Mouse (Mus musculus): ENCODE measurements around the gene Crmp1. TPM values are rescaled to one million over a fixed set of nuclear protein-coding genes. Genes with fewer than 3 reads are reported as not detected.
A peak's percentile ranks its signal among the peaks of the same experiment; 100 is the strongest.

Gene Crmp1
- polyA plus RNA-seq, 1 experiment: 207 TPM

GRCm38 (mm10) chr5:37242360-37243168 is 824 bp downstream of the Crmp1 start:
- peaks cover 14% of the 10 kb centered on the region for H3K4me1 ChIP-seq (ENCODE audit: control insufficient read depth, insufficient read depth, low read length)
- H3K27me3 ChIP-seq (ENCODE audit: control insufficient read depth, insufficient read depth, low read length): no peaks in the 10 kb centered on the region
- 10% methylated on average over 44 of the region's 44 CpGs for WGBS
- peak; percentile 65 for DNase-seq
- peak overlapping the region; percentile 8; the same call in 1 of the 2 replicates for H3K27ac ChIP-seq (ENCODE audit: insufficient read depth, low read length)
- TF ChIP-seq CTCF (IDR thresholded peaks at IDR 0.05; ENCODE audit: borderline replicate concordance, insufficient read depth, low read depth, low read length) (no peak), POLR2A (IDR thresholded peaks at IDR 0.05; ENCODE audit: borderline replicate concordance, insufficient read depth, low read length) (no peak)
- H3K4me3 ChIP-seq (replicated peaks; ENCODE audit: insufficient read depth, low read depth, low read length): peak overlapping the region; percentile 55

- 0 out of 2 replicates have a peak overlapping the region, but pooled peaks have one; percentile 8 for H3K27ac ChIP-seq (ENCODE audit: insufficient read depth, low read length)
- 12% methylated on average over 19 of the region's 19 CpGs for WGBS
- H3K4me3 ChIP-seq (replicated peaks; ENCODE audit: insufficient read depth, low read depth, low read length): peak overlapping the region; percentile 55
- H3K27me3 ChIP-seq (ENCODE audit: control insufficient read depth, insufficient read depth, low read length): no peaks in the 10 kb centered on the region
- DNase-seq: peak; percentile 45 to 60
- no peak for TF ChIP-seq POLR2A (IDR thresholded peaks at IDR 0.05; ENCODE audit: borderline replicate concordance, insufficient read depth, low read length)
- no peak for TF ChIP-seq CTCF (IDR thresholded peaks at IDR 0.05; ENCODE audit: borderline replicate concordance, insufficient read depth, low read depth, low read length)
- peaks cover 20% of the 10 kb centered on the region for H3K4me1 ChIP-seq (ENCODE audit: control insufficient read depth, insufficient read depth, low read length)
These were observed 1.6 kb downstream of the Crmp1 start for GRCm38 (mm10) chr5:37243169-37243886.

- DNase-seq: peak; percentile 73 to 75
- Histone ChIP-seq H3K4me3 (replicated peaks; ENCODE audit: insufficient read depth, low read depth, low read length) (peak overlapping the region; percentile 55), H3K27ac (ENCODE audit: insufficient read depth, low read length) (no peak overlapping the region), H3K27me3 (ENCODE audit: control insufficient read depth, insufficient read depth, low read length) (no peaks in the 10 kb centered on the region), H3K4me1 (ENCODE audit: control insufficient read depth, insufficient read depth, low read length) (peaks cover 28% of the 10 kb centered on the region)
- no peak for TF ChIP-seq POLR2A (IDR thresholded peaks at IDR 0.05; ENCODE audit: borderline replicate concordance, insufficient read depth, low read length)
- no peak for TF ChIP-seq CTCF (IDR thresholded peaks at IDR 0.05; ENCODE audit: borderline replicate concordance, insufficient read depth, low read depth, low read length)
- 14% methylated on average over 13 of the region's 13 CpGs for WGBS
These were observed 2.4 kb downstream of the Crmp1 start for GRCm38 (mm10) chr5:37244161-37244560.

GRCm38 (mm10) chr5:37244666-37245242 is 3.0 kb downstream of the Crmp1 start:
- Histone ChIP-seq H3K4me1 (ENCODE audit: control insufficient read depth, insufficient read depth, low read length) (peaks cover 32% of the 10 kb centered on the region), H3K27me3 (ENCODE audit: control insufficient read depth, insufficient read depth, low read length) (no peaks in the 10 kb centered on the region), H3K4me3 (replicated peaks; ENCODE audit: insufficient read depth, low read depth, low read length) (no peak overlapping the region), H3K27ac (ENCODE audit: insufficient read depth, low read length) (no peak overlapping the region)
- TF ChIP-seq POLR2A (IDR thresholded peaks at IDR 0.05; ENCODE audit: borderline replicate concordance, insufficient read depth, low read length) (no peak), CTCF (IDR thresholded peaks at IDR 0.05; ENCODE audit: borderline replicate concordance, insufficient read depth, low read depth, low read length) (no peak)
- peak in 1 of 2 experiments; percentile 28 for DNase-seq
- 33% methylated on average over 9 of the region's 9 CpGs for WGBS

- Histone ChIP-seq H3K4me3 (replicated peaks; ENCODE audit: insufficient read depth, low read depth, low read length) (peak overlapping the region; percentile 80), H3K4me1 (ENCODE audit: control insufficient read depth, insufficient read depth, low read length) (peaks cover 33% of the 10 kb centered on the region), H3K27ac (ENCODE audit: insufficient read depth, low read length) (peak overlapping the region; percentile 93), H3K27me3 (ENCODE audit: control insufficient read depth, insufficient read depth, low read length) (no peaks in the 10 kb centered on the region)
- under 1% methylated on average over 42 of the region's 42 CpGs for WGBS
- peak; percentile 83 to 86 for DNase-seq
- peak; percentile 48; the same call in 1 of the 2 replicates for TF ChIP-seq POLR2A (IDR thresholded peaks at IDR 0.05; ENCODE audit: borderline replicate concordance, insufficient read depth, low read length)
- 0 out of 2 replicates have a peak, but pooled peaks have one; percentile 18 for TF ChIP-seq CTCF (IDR thresholded peaks at IDR 0.05; ENCODE audit: borderline replicate concordance, insufficient read depth, low read depth, low read length)
These were observed 3.9 kb downstream of the Crmp1 start for GRCm38 (mm10) chr5:37245651-37246050.

- WGBS: 2% methylated on average over 36 of the region's 37 CpGs
- DNase-seq: peak; percentile 52 to 60
These were observed 4.6 kb downstream of the Crmp1 start for GRCm38 (mm10) chr5:37246138-37246910.

GRCm38 (mm10) chr5:37247456-37247855 is 5.7 kb downstream of the Crmp1 start:
- H3K4me3 ChIP-seq (replicated peaks; ENCODE audit: insufficient read depth, low read depth, low read length): peak overlapping the region; percentile 64
- no peaks in the 10 kb centered on the region for H3K27me3 ChIP-seq (ENCODE audit: control insufficient read depth, insufficient read depth, low read length)
- peak overlapping the region; percentile 80 for H3K27ac ChIP-seq (ENCODE audit: insufficient read depth, low read length)
- DNase-seq: peak; percentile 77 to 89
- H3K4me1 ChIP-seq (ENCODE audit: control insufficient read depth, insufficient read depth, low read length): peaks cover 44% of the 10 kb centered on the region
- no peak for TF ChIP-seq CTCF (IDR thresholded peaks at IDR 0.05; ENCODE audit: borderline replicate concordance, insufficient read depth, low read depth, low read length)
- peak; percentile 19; the same call in 1 of the 2 replicates for TF ChIP-seq POLR2A (IDR thresholded peaks at IDR 0.05; ENCODE audit: borderline replicate concordance, insufficient read depth, low read length)
- WGBS: 3% methylated on average over 4 of the region's 4 CpGs

More at GRCm38 (mm10) chr5:37246138-37246910, 4.6 kb downstream of the Crmp1 start:
- TF ChIP-seq POLR2A (IDR thresholded peaks at IDR 0.05; ENCODE audit: borderline replicate concordance, insufficient read depth, low read length) (no peak), CTCF (IDR thresholded peaks at IDR 0.05; ENCODE audit: borderline replicate concordance, insufficient read depth, low read depth, low read length) (no peak)
- Histone ChIP-seq H3K27ac (ENCODE audit: insufficient read depth, low read length) (peak overlapping the region; percentile 93), H3K4me1 (ENCODE audit: control insufficient read depth, insufficient read depth, low read length) (peaks cover 33% of the 10 kb centered on the region), H3K4me3 (replicated peaks; ENCODE audit: insufficient read depth, low read depth, low read length) (peak overlapping the region; percentile 80), H3K27me3 (ENCODE audit: control insufficient read depth, insufficient read depth, low read length) (no peaks in the 10 kb centered on the region)
